Mouse (Mus musculus) kidney, embryonic 16.5 days (tissue): ENCODE measurements around the gene Ern2. TPM values are rescaled to one million over a fixed set of nuclear protein-coding genes. Genes with fewer than 3 reads are reported as not detected.
A peak's percentile ranks its signal among the peaks of the same experiment; 100 is the strongest.

Experiments
- ATAC-seq: fragments of 200-750 bp; cut with Nextera tagmentation; 2 replicates; pipeline ENCODE4 v1.8.0; 2017; ENCODE audit warnings: moderate TSS enrichment; ENCODE audit not compliant: low FRiP score, low TSS enrichment
- H3K27ac ChIP-seq: fragments of 300-500 bp; sonication (generic); 2 replicates; pipeline ENCODE4 v1.5.1; 2014; ENCODE audit warnings: low read length
- H3K27me3 ChIP-seq: fragments of 300-500 bp; sonication (generic); 2 replicates; pipeline ENCODE4 v1.6.1; 2014; ENCODE audit warnings: low read length, control low read depth, mixed read lengths; ENCODE audit not compliant: insufficient read depth
- H3K36me3 ChIP-seq: fragments of 300-500 bp; sonication (generic); 2 replicates; pipeline ENCODE4 v1.6.1; 2014; ENCODE audit warnings: low read length, control low read depth, mixed read lengths; ENCODE audit not compliant: insufficient read depth
- H3K4me1 ChIP-seq: fragments of 300-500 bp; sonication (generic); 2 replicates; pipeline ENCODE4 v1.6.1; 2014; ENCODE audit warnings: low read length, control low read depth, mixed read lengths; ENCODE audit not compliant: insufficient read depth
- H3K4me2 ChIP-seq: fragments of 300-500 bp; sonication (generic); replicated peaks from 2 replicates; pipeline ENCODE4 v1.6.1; 2014; ENCODE audit warnings: low read depth, low read length
- H3K4me3 ChIP-seq: fragments of 300-500 bp; sonication (generic); 2 replicates; pipeline ENCODE4 v1.5.1; 2014; ENCODE audit warnings: mild to moderate bottlenecking, low read length
- H3K9ac ChIP-seq: fragments of 300-500 bp; sonication (generic); replicated peaks from 2 replicates; pipeline ENCODE4 v1.6.1; 2014; ENCODE audit warnings: low read length
- H3K9me3 ChIP-seq: fragments of 300-500 bp; sonication (generic); 2 replicates; pipeline ENCODE4 v1.6.1; 2016; ENCODE audit warnings: low read length, control low read depth
- WGBS: fragments of 180-500 bp; shearing (Covaris S2); extraction: QIAGEN DNeasy Blood & Tissue Kit; methylation state at CpG from one replicate; pipeline ENCODE4 v1.1.7; 2014; 5-methylcytosine and 5-hydroxymethylcytosine counted together
- polyA plus RNA-seq: library from polyadenylated mRNA; unstranded; fragments of >200 nt; fragmentation: Nextera tagmentation; extraction: Ambion mirVana; gene quantifications from 2 replicates; pipeline ENCODE4 v1.2.1, GENCODE M21; 2015

Ern2 gene
- polyA plus RNA-seq, 1 experiment from 2014 or later: 0.05 TPM

DNA sequence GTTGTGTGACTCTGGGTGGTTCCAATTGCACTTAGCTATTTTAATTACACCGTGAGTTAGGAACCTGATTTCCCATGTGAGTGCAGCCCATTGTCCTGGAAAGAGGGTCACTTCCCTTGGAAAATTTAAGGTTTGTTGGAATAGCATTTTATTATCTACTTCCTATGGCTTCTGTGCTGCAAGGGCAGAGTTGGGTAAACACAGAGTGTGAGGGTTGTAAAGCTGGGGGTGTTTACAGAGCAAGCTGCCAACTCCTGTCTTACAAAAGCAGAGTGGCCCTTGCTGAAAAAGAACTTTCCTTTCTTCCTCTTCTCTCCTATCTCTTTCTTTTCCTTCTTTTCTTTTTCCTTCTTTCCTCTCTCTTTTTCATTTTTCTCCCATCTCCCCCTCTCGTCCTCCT, 17.9 kb upstream of the Ern2 start:
- WGBS: 21% methylated on average over 2 of the region's 2 CpGs
- H3K4me1 ChIP-seq: no peaks in the 10 kb centered on the region
- no peaks in the 10 kb centered on the region for H3K9me3 ChIP-seq
- no peak for ATAC-seq
- H3K4me2 ChIP-seq: no peak overlapping the region
- H3K36me3 ChIP-seq: no peaks in the 10 kb centered on the region
- H3K4me3 ChIP-seq: no peak overlapping the region
- no peaks in the 10 kb centered on the region for H3K27me3 ChIP-seq
- H3K27ac ChIP-seq: no peak overlapping the region
- H3K9ac ChIP-seq: no peak overlapping the region

DNA sequence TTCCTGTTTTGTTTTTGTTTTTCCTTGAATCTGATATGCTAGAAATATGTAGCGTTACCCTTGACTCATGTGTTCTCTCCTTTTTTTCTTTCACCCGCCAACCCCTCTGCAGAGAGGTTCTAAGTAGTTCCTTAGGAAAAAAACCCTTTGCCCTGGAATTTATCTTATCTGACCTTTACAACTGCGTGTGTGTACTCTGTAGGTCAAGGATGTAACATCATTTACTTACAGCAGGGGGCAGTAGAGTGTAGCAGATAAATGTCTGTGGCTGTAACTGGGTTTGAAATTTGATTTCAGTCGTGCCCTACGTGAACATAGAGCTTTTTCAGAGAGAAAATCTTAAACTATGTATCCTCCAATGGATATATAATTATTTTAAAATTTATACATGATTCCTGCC, 13.3 kb upstream of the Ern2 start:
- 25% methylated on average over 5 of the region's 5 CpGs for WGBS
- ATAC-seq: no peak

DNA sequence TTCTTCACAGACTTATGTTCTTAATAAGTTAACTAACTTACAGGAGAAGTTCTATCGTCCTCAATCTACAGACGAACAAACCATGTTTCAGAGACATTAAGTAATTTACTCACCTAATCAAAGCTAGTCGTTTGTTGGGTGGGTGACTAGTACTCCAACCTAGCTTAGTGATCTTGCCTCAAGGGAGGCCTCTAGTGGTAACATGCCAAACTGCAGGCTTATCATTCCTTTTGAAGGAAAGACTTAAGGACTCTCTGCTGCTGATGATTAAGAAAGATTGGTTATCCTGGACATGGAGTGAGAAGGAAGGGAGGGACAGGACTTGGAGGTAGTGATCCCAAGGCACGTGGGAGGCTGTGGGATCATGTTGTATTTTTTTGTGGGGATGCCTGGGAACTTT, 11.3 kb upstream of the Ern2 start:
- H3K4me2 ChIP-seq: no peak overlapping the region
- no peaks in the 10 kb centered on the region for H3K4me1 ChIP-seq
- H3K27me3 ChIP-seq: no peaks in the 10 kb centered on the region
- no peaks in the 10 kb centered on the region for H3K36me3 ChIP-seq
- no peak overlapping the region for H3K9ac ChIP-seq
- WGBS: 23% methylated on average over 4 of the region's 4 CpGs
- no peak for ATAC-seq
- H3K9me3 ChIP-seq: no peaks in the 10 kb centered on the region
- H3K27ac ChIP-seq: no peak overlapping the region
- H3K4me3 ChIP-seq: no peak overlapping the region

More for the DNA sequence above, 13.3 kb upstream of the Ern2 start:
- no peak overlapping the region for H3K4me3 ChIP-seq
- H3K9ac ChIP-seq: no peak overlapping the region
- no peak overlapping the region for H3K4me2 ChIP-seq
- H3K27me3 ChIP-seq: no peaks in the 10 kb centered on the region
- H3K9me3 ChIP-seq: no peaks in the 10 kb centered on the region
- H3K27ac ChIP-seq: no peak overlapping the region
- no peaks in the 10 kb centered on the region for H3K4me1 ChIP-seq
- no peaks in the 10 kb centered on the region for H3K36me3 ChIP-seq

DNA sequence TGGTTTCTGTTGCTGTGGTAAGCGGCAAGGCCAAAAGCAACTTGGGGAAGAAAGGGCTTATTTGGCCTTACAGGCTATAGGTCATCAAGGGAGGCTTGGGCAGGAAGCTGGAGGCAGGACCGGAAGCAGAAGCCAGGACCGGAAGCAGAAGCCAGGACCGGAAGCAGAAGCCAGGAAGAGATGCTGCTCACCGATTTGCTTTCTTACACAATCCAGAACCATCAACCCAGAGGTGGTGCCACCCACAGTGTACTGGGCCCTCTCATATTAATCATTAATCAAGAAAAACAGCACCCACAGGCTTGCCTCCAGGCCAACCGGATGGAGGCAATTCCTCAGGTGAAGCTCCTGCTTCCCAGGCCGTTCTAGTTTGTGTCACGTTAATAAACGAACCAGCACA, 10.8 kb upstream of the Ern2 start:
- ATAC-seq: 0 out of 2 replicates have a peak, but pooled peaks have one; percentile 12
- 76% methylated on average over 9 of the region's 9 CpGs for WGBS

DNA sequence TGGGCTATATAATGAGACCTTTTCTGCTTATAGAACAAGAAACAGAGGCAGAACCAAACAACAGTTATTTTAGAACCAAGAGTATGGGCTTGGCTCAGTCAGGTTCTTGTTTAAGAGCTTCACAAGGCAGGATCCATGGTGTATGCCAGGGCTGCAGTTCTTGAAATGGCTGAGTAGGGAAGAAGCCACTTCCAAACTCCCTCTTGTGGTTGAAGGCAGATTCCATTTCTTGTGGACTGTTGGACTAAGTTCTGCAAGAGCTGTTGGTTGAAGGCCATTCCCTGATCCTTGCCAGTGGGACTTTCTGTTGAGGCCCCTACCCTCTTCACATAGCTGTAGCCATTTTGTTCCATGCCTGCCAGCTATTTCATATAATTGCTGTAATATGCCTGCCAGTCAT, 7.9 kb upstream of the Ern2 start:
- Histone ChIP-seq H3K4me1 (no peaks in the 10 kb centered on the region), H3K27me3 (no peaks in the 10 kb centered on the region), H3K4me2 (no peak overlapping the region), H3K4me3 (no peak overlapping the region), H3K9me3 (no peaks in the 10 kb centered on the region), H3K27ac (no peak overlapping the region), H3K9ac (no peak overlapping the region), H3K36me3 (no peaks in the 10 kb centered on the region)
- ATAC-seq: no peak

More for the DNA sequence above, 10.8 kb upstream of the Ern2 start:
- Histone ChIP-seq H3K27ac (no peak overlapping the region), H3K4me2 (no peak overlapping the region), H3K4me3 (no peak overlapping the region), H3K9ac (no peak overlapping the region), H3K9me3 (no peaks in the 10 kb centered on the region), H3K27me3 (no peaks in the 10 kb centered on the region), H3K36me3 (no peaks in the 10 kb centered on the region), H3K4me1 (no peaks in the 10 kb centered on the region)

DNA sequence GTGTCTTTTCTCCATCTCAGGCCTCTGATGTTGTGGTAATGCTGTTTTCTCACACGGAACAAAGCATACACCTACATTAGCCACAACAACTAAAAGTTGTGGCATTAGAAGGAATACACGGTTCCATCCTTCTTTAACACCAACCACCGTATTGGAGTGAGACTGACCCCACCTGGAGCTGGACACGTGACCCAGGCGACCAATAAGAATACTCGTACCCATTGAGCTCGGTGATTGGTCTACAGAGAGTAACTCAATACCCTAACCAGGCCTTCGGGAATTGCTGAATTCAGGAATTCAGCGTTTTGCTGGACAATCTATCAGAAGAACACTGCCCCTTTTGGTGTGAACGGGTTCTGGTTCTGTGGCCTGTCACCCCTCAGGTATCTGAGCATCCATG, 5.1 kb upstream of the Ern2 start:
- Histone ChIP-seq H3K36me3 (no peaks in the 10 kb centered on the region), H3K9ac (no peak overlapping the region), H3K4me1 (no peaks in the 10 kb centered on the region), H3K27me3 (no peaks in the 10 kb centered on the region), H3K4me2 (no peak overlapping the region), H3K9me3 (no peaks in the 10 kb centered on the region), H3K4me3 (no peak overlapping the region), H3K27ac (no peak overlapping the region)
- WGBS: 62% methylated on average over 10 of the region's 10 CpGs
- ATAC-seq: no peak

DNA sequence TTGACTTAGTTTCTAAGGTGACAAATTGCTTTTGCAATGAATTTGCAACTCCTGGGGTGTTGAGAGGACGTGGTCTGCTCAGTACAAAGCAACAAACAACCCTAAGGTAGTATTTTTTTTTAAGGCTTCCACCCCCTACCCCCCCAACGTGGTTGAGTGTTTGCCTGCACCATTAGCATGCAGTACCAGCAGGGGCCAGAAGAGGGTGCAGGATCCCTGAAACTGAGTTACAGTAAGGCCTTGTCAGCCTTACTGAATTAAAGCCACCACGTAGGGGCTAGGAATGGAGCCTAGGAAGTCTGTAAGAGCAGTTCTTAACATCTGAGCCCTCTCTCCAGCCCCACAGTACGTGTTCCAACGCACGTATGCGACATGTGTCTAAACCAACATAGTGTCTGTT, 3.5 kb upstream of the Ern2 start:
- Histone ChIP-seq H3K36me3 (no peaks in the 10 kb centered on the region), H3K4me1 (0 out of 2 replicates have a peak, but pooled peaks cover 3% of the 10 kb centered on the region), H3K9me3 (no peaks in the 10 kb centered on the region), H3K4me2 (no peak overlapping the region), H3K9ac (no peak overlapping the region), H3K27ac (no peak overlapping the region), H3K27me3 (no peaks in the 10 kb centered on the region), H3K4me3 (no peak overlapping the region)
- no peak for ATAC-seq
- WGBS: 29% methylated on average over 7 of the region's 7 CpGs

DNA sequence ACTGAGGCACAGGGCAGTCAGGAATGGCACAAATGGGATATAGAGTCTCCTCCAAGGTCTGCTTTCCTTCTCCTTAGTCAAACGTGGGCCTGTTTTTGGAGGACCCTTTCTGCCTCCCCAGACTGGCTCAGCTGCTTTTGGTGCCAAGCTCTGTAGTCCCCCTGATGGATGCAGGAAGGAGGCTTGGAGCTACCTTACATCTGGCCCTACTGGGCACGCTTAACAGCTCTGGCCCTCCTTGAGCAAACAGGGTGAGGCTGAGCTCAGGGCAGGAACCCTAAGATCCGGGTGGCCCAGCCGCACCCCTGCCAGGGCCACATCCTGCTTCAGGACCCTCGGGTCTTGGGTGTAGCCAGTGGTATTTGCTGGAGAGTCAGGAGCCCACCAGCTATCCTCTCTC, 1.4 kb downstream of the Ern2 start:
- ATAC-seq: no peak
- 73% methylated on average over 5 of the region's 5 CpGs for WGBS

DNA sequence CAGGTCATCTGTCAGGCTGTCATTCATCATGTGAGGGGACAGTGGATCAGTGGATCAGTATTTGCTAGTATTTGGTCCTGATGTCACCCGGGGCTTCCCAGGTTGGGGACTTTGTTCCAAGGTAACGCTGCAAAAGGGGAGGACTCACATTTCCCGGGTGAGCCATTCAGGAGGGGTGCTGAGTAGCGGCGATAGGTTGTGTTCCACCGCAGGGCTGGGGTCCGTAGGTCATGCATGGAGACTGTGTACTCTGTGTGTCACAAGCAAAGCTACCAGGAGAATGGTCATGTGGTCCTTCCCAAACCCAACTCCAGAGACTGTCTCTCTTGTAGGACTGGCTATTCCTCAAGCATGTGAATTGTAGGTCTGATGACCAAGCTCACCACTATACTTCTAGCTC, 5.3 kb downstream of the Ern2 start:
- H3K4me3 ChIP-seq: no peak overlapping the region
- H3K4me1 ChIP-seq: 0 out of 2 replicates have a peak, but pooled peaks cover under 1% of the 10 kb centered on the region
- ATAC-seq: no peak
- no peak overlapping the region for H3K4me2 ChIP-seq
- WGBS: 85% methylated on average over 7 of the region's 7 CpGs
- H3K9ac ChIP-seq: no peak overlapping the region
- no peaks in the 10 kb centered on the region for H3K27me3 ChIP-seq
- H3K27ac ChIP-seq: no peak overlapping the region
- H3K36me3 ChIP-seq: no peaks in the 10 kb centered on the region
- H3K9me3 ChIP-seq: no peaks in the 10 kb centered on the region

More for the DNA sequence above, 1.4 kb downstream of the Ern2 start:
- no peak overlapping the region for H3K4me3 ChIP-seq
- H3K27me3 ChIP-seq: no peaks in the 10 kb centered on the region
- no peak overlapping the region for H3K4me2 ChIP-seq
- no peak overlapping the region for H3K27ac ChIP-seq
- no peaks in the 10 kb centered on the region for H3K36me3 ChIP-seq
- 0 out of 2 replicates have a peak, but pooled peaks cover 3% of the 10 kb centered on the region for H3K4me1 ChIP-seq
- H3K9me3 ChIP-seq: no peaks in the 10 kb centered on the region
- no peak overlapping the region for H3K9ac ChIP-seq

DNA sequence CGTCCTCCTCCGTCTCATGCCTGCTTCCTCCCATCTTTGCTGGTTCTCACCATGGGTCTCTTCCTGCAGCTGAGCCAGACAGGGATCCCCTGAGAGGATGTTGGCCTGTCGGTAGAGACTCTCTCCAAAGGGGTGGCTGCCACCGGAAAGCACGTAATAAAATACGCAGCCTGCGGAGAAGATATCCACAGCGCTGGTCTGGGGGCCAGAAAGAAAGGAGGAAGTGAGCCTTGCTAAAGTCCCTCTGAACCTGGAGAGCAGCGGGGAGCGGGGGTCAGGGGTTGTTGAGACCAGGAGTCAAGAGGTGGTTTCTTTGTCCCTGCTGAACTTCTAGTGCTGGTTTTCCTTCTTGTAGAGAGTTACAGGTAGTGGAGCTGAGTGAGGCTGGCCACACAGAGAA, 14.4 kb downstream of the Ern2 start:
- H3K27ac ChIP-seq: no peak overlapping the region
- H3K36me3 ChIP-seq: peaks cover 38% of the 10 kb centered on the region
- H3K9ac ChIP-seq: no peak overlapping the region
- no peaks in the 10 kb centered on the region for H3K4me1 ChIP-seq
- 67% methylated on average over 10 of the region's 10 CpGs for WGBS
- no peak overlapping the region for H3K4me2 ChIP-seq
- H3K9me3 ChIP-seq: no peaks in the 10 kb centered on the region
- H3K4me3 ChIP-seq: no peak overlapping the region
- no peaks in the 10 kb centered on the region for H3K27me3 ChIP-seq
- no peak for ATAC-seq

DNA sequence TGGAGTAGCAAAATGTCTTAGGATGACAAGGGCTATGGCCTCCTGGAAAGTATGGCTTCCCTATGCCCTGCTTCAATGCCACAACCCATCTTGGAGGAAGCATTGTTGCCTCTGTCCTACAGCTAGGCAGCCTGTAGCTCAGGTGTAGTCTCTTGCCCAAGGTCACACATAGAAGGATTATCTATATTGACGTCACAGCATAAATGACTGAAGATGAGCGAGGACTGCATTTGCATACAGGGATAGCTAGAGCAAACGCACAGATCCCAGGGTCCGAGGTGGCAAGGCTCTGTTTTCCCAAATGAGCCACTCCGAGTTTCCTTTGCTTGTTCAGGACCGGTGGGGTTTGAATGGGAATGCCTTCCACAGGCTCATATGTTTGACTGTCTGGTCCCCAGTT, 15.3 kb downstream of the Ern2 start:
- H3K36me3 ChIP-seq: peaks cover 47% of the 10 kb centered on the region
- no peaks in the 10 kb centered on the region for H3K27me3 ChIP-seq
- 89% methylated on average over 6 of the region's 6 CpGs for WGBS
- no peak for ATAC-seq
- no peaks in the 10 kb centered on the region for H3K4me1 ChIP-seq
- H3K4me2 ChIP-seq: no peak overlapping the region
- H3K27ac ChIP-seq: no peak overlapping the region
- H3K9ac ChIP-seq: no peak overlapping the region
- no peak overlapping the region for H3K4me3 ChIP-seq
- H3K9me3 ChIP-seq: no peaks in the 10 kb centered on the region
